Mouse (Mus musculus): ENCODE results near the gene Agl.

The Agl gene

DNA sequence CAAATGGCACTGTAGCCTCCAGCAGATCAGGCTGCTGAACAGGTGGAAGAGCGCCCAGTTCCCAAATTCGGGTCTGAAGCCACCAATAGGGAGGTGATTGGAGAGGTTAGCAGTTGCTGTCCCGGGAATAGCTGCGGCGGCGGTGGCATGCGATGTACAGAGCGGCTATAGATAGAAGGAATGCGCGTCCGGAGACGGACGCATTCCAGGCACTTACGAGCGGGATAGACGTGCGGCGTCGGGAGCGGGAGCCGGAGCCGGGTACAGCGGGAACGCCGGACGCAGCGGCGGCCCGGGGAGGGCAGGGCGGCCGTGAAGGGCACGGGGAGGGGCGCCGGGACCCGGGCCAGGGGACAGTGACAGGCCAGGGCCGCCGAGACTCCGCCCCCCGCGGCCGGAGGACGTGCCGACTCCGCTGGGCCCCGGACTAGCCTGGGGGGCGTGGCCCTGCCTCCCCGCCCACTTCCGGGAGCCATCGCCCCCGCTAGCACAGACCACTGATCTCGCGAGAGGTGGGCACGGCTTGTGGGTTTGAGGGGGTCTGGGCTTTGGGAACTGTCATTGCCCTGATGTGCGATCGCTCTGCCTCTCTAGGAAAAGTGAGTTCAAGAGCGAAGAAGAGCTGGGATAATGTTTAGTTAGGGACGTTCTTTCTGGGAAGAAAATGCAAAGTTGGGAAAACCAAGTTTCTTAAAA, at the start of gene Agl:
TSS of gene Agl (minus strand) at position 356 of the 696 bp plus-strand sequence.
- DNase-seq: peak; percentile 97

DNA sequence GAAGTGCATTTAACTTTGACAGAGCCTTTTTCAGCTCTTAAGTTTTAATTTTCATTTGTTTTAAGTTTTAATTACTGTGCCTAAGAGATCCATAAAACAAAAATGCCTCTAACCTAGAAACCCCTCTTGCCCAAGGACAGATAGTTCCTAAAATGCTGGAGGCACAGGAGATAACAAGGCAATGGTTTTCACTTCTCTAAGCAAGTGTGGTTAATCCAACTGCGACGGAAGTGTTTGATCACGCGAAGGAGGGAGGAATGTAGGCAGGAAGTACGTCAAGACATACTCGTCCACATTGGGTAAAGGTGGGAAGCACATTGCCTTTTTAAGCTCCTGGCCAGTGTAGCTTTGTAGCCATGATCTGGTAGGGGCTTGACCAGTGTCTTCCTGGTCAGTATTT, 49.6 kb upstream of the Agl start:
- no peak for DNase-seq

DNA sequence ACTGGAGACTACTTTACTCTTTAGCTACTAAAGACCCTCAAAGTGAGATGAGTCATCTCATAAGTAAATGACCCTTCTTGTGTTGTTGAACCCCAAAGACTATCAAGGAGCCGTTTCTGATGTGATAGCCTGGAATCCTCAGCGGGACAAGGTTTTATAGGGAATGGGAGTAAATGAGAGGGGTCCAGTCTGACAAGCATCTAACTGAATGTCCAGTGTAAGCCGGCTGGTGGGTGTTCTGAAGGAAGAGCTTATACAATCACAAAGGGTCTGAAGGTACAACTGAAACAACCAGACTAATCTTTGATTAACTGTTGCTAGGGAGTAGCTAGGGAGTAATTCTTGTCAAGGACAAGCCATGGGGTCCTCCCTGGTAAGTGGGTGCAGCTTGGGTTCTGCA, 44.5 kb upstream of the Agl start:
- no peak for DNase-seq

DNA sequence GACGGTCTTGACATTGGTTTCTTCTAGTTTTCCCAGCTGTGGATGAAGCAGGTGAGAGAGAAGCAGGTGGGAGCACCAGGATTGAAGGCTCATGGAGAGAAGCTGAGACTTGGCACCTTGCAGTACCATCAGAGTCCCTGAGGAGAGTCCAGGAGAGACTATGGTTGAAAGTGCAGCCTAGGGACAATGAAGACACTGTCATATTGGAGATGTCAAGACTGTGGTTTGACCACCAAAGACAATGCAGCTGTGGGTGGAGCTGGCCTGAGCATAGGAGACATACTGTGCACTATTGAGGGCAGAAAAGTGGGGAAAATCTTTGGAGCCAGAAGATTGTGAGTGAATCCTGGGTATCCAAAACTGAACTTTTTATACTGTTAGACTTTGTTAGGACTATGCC, 42.4 kb upstream of the Agl start:
- no peak for DNase-seq

DNA sequence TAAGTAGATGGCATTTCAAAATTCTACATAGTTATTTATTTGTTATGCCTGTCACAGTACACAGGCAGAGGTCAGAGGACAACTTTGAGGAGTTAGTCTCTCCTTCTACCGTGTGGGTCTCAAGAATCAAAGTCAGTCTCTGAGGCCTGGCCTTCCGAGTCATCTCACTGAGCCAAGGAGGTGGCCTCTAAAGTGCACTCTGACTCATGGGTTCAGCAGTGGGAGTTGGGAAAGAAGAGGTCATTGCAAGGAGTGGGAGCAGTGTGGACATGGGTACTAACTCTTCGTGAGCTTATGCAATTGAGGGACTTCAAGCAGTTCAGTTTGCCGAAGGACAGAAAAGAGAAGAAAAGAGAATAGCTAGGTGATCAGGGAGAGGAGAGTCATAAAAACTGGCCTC, 41.0 kb upstream of the Agl start:
- no peak for DNase-seq

DNA sequence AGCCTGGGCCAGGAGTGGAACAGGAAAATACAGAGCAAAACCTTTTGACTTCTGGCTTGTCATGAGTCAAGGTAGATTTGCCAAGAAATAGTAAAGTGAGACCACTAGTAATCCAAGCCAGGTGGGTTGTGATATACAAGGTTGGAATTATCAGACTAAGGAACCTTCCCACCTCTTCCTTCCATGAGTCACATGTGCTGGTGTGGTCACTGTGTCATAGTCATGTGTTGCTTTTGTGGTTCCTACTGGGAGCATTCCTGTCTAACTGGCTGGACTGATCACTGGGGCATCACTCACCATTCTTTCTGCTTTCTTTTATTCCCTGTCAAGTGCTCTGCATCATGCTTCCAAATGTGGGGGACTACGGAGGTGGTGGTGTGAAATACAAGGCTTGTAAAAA, 40.1 kb upstream of the Agl start:
- DNase-seq: no peak

DNA sequence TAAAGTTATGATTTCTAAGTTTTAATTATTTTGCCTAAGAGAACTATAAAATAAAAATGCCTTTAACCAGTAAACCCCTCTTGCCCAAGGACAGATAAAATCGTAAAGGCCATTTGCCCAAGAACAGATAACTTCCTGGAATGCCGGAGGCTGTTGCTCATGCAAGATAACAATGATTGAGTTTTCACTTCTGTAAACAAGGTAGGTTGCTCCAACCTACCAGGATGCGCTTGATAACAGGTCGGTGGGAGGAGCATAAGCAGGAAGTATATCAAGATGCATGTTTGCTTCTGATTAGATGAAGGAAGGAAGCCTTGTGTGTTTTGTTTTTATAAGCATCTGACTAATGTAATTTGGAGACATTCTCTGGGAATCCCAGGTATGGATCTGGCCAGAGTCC, 38.1 kb upstream of the Agl start:
- no peak for DNase-seq

DNA sequence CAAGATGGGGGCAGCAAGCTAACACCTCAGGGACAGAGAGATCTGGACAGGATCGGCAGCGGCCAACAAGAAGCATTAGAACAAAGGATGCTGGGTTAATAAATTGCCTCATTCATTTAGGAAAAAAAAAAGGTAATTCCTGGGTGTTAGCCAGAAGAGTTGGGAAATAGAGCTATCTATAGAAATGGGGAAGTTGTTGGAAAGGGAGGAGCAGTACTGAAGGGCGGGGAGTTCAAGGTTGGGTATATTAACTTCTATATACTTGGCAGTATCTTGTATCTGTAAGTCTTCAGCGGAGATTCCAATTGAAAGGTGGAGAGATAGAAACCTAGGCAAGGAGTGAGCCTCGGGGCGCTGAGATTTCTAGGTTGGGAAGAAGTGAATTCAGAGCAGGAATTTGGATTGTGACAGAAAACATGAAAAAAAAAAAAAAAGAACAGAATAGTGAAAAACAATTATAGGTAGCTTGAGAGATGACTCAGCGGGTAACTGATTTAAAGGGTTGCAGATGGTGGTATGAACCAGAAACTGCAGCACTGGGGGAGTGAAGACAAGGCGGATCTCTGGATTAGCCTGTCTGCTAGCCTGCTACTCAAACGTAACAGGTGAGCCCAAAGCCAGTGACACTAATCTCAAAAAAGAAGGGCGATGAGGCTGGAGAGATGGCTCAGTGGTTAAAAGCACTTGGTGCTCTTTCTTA, 37.1 kb upstream of the Agl start:
- DNase-seq: no peak

DNA sequence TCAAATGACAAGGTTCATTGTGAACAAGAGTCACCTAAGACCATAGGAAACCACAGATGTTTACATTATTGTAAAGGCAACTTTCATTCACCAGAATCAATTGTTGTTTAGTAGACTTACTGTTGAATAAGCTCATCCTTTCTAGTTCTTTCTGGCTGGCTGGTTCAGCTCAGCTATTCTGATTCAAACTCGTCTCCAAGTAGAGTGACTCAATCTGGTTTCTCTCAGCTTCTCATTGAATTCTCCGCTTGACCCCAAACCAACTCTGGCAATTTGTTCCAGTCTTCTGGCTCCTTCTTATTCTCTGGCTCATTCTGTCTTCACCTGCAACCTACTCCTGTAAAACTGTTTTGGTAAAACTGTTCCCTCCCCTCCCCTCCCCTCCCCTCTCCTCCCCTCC, 33.3 kb upstream of the Agl start:
- no peak for DNase-seq

DNA sequence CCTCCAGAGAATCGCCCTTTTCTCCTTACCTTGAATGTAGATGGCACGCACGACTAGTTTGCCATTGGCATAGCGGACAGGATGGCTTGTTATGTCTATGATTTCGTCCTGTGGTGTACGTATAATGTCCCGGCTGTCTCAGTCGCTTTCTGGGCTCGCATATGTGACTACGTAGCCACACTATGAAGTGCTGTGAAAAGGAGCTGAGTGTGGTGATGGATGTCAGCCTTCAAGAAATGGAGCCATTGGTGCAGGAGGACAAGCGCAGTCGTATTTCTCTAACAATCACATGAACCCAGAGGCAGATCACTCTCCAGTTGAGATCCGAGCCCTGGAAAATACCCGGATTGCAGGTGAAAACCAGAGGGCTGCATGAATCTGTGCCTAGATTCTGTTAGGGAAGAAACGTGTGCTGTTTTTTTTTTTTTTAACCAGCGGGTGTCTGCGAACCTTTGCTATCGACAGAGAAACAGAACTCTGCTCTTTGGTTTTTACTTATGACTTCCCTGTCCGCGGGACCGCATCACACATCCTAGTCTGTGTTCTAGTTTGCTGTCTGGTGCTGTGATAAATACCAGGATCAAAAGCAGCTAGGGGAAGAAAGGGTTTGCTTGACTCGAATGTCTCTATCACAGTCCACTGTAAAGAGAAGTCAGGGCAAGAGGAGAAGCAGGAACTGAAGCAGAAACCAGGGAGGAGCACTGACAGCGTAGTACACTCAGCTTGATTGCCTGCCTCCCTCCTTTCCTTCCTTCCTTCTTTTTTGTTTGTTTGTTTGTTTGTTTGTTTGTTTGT, 28.9 kb upstream of the Agl start:
- no peak for DNase-seq

DNA sequence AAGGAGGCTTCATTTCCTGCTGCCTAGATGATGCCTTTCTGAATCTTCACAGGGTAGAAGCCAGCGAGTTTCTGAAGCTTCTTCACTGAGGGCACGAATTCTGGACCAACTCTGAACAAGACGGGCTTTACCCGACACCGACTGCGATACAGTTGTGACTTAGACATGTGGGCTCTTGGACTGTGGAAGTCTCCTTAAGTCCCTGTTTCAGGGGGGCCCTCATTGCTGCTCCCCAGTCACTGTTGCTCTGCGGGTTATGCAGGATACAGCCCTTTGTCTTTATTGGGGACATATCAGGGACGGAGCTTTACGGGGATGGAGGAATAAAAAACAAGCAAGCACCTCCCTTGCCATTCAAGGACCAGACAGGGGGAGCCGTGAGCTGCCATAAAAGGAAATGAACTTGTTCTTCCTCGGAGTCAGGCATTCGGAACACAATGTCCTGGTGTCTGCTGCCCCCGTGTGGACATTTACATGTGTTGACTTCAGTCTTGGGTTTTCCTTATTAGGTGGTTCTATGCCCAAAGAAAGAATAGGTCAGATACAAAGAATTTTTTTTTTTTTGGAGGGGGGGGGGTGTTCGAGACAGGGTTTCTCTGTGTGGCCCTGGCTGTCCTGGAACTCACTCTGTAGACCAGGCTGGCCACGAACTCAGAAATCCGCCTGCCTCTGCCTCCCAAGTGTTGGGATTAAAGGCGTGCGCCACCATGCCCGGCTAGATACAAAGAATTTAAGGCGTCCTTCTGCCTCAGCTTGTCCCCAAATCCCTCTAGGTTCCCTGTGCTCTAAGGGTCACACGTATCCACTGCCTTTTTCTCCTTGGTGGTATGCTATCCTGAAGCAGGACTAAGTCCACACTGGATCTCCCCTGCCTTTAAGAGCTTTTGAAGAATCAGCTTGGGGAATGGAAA, 28.1 kb upstream of the Agl start:
- DNase-seq: peak; percentile 92

DNA sequence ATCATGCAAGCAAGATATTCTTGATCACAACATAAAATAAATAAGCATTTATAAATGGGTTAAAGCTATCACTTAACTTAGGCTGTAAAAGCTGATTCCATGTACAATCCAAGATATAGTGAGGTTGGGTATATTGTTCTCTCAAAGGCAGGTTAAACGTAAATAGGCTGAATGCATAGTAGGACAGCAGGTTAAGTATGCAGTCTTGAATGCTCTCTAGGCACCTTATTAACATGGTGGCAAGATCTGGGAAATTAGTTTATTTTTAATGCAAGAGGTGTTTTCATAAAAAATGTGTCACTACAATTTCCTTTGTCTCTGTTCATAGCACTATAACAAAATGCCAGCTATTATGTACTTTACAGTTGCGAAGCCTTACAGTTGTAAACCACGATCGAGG, 27.4 kb upstream of the Agl start:
- DNase-seq: no peak

DNA sequence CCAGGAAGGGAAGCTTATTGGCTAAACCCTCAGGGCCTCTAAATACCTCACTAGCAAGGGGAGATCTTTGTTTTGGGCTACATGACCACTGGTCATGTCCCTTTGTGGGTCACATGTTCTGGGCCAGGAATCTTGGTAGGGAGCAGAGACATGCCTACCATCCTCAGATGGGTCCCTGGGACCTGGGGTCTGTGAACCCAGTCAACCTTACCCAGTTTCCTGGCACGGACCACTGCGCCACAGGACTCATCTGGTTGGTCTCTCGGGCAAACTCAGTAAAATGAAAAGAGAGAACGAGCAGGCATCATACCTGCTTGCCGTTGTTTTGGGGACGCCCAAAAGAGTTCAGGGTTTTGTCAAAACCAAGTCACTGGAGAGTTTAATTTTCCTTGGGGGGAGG, 26.3 kb upstream of the Agl start:
- DNase-seq: no peak

DNA sequence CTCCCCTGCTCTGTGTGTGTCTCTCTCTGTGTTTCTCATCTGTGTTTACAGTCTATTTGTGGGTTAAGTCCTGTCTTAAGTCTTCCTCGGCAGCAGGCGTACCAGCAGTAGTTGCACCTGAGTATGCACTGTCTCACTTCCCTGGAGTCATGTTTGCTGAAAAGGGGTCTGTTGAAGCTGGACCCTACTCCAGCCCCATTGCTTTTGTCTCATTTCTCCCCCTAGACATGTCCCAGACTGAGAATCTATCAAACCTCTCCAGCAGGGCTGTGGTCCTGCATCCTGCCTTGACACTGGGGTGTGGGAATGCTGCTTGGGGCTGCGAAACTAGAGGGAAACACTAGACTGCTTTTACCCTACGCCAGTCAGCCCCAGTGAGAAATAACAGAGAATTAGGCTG, 25.5 kb upstream of the Agl start:
- no peak for DNase-seq

DNA sequence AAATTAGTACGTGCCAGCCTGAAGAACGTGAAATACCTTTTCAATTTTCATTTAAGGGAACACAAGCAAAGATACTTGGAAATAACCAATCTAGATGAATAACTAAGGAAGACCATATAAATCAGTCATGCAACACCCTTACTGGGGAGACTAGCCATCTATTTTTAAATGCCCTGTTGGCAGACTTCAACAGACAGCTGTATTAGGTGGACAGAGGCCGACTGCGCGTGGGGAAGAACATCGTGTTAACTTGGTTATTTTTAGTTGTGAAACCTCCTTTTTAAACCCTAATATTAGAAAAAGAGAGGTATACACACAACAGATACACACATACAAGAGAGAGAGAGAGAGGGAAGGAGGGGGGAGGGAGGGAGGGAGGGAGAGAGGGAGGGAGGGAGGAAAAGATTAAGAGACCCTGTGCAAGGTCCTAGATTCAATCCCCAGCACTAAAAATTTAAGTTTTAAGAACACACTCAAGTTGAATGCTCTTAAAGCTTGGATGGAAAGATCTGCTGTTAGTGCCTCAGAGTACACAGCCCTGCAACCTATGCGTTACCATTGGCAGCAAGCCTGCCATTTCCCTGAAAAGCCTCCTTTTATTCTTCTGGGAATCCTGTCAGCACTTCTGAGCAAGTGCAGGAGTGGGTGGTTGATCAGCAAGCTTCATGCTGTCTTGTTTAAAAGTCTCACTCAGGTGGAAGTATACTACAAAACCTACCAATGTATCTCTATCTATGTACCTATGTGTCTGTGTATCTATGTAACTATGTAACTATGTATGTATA, 24.8 kb upstream of the Agl start:
- DNase-seq: no peak

DNA sequence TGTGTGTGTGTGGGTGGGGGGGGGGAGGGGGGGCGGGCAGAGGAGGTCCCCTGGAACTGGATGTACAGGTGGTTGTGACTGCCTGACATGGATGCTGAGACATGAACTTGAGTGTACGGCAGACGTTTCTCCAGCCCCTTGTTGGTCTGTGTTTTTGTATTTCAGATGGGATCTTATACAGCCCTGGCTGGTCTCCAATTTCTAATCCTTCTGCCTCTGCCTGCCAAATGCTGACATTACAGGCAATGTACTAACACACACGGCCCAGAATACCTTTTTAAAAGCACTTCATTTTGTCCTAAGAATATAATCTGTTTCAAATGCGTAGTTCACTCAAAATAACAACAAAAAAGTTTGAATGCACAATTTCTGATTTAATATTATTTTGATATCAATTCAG, 23.4 kb upstream of the Agl start:
- DNase-seq: no peak

DNA sequence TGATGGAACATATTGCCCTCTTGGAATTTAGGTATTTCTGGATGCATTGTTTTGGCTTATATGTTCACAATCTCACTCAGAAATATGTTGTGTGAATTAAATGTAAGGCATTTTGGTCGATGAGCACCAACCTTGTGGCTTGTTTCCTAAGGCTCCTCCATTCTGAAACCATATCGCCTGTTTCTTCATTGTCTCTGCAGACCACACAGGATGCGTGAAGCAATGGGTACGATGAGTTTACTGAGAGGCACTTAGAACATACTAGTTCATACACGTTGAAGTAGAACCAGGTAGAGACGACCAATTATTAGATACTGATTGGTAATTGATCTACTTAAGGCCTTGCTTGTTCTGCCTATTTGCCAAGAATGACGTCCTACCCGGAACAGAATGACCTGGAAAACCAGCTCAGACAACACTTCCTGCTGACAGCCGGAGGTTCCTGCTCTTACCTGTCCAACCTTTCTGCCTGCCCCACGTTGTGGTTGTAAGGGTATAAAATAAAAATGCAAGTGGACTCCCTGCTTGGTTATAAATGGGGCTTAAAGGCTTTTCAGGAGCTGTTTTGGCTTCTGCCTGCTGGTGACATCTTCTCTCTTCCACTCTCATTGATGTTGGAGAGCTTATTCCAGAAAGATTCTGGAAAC, 21.4 kb upstream of the Agl start:
- DNase-seq: no peak

DNA sequence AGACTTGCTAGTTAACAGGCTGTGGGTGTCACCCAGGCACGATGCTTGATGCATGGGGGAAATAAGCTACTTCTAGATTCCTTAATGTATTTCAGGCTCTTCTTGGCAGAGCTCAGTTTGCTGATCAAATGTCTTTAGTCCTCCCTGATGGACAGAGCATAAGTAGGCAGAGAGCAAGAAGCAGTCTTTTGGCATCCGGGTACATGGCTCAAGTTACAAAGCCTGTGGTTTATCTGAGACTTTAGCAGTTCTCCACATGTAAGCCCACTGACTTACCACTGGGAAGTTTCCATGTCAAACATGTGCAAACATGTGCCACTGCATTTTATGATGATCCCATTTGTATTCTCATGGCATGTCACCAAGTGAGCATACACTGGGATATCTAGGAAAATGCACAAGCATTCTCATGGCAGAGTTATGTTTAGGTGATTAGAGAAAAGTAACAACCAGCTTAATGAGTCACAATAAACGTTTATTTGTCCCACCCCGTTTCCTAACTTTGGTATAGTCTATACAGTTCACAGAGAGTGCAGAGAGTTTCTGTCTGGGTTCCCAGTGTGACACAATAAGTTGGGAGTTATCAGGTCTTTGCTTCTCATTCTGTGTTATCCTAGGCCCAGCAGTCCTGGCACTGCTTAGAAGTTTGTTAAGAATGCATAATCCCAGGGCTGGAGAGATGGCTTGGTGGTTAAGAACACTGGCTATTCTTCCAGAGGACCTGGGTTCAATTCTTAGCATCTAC, 18.7 kb upstream of the Agl start:
- DNase-seq: no peak

DNA sequence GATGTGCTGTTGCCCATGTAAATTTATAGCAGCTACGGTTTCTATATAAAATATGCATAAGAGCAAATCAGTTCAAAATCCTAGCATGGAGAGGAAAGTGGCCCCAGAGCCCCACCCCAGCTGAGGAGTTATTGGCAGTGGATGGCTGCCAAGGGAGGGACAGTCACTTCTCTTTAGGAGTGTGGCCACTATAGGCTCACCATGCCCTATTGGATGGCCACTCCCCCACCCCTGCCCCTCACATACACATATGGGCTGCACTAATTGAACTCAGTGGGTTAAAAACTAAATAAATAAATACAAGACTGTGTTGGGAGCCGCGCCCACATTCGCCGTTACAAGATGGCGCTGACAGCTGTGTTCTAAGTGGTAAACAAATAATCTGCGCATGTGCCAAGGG, 9.3 kb upstream of the Agl start:
- no peak for DNase-seq

DNA sequence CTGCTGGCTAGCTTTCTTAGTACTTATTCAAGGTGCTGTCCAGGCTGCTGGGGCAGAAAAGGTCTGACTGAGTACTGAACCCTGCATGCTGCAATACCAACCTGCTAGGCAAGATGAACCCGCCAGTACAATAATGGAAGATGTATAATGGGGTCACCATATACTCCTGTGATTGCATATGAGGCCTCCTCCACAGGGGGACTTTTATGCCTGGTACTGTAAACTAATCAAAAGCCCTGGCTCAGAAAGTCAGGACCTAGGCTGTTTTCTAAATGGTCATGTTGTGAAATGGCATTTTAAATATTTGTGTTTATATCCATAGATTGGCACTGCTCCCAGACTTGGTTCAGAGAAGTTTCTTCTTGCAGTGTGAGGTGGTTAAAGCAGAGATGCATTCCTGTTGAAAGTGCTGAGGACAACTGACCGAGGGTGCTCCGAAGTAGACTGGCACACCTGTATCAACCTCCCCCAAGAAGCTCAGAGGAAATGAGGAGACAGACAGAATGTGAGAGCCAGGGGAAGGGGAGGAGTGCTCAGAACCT, 8.8 kb upstream of the Agl start:
- no peak for DNase-seq

DNA sequence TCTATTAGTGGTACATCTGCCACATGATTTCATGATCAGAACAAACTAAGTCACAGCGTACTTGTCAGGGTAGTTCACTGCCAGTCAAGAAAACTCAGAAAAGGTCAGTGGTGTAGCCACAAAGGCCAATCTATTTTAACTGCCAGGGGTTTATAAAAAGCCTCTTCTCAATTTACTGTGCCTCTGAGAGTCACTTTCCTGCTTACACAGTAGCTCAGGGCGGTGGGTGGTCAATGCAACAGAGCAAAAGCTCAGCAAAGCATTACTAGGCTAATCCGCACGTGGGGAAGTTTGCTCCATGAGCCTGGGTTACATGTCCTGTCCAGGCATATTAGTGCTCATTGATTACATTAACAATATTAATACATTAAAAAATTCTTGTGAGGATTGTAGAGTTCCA, 8.0 kb upstream of the Agl start:
- no peak for DNase-seq
